Mouse (Mus musculus) midbrain, postnatal 0 days (tissue): ENCODE data around the gene Syce2. TPM values are rescaled to one million over a fixed set of nuclear protein-coding genes. Genes with fewer than 3 reads are reported as not detected.
A peak's percentile ranks its signal among the peaks of the same experiment; 100 is the strongest.
"Not testable (repeated sequence)": the region's sequence is repeated elsewhere in the genome, so short reads cannot be mapped to it uniquely, and the experiment has no call there.

Experiments used
- ATAC-seq: fragments of 200-750 bp; cut with Nextera tagmentation; 2 replicates; pipeline ENCODE4 v1.8.0; 2017; ENCODE audit warnings: moderate number of reproducible peaks, mild to moderate bottlenecking, moderate TSS enrichment, moderate library complexity; ENCODE audit not compliant: low FRiP score
- DNase-seq: peaks from one replicate; pipeline ENCODE4 v3.0.0-alpha.2; 2015; ENCODE audit warnings: low spot score
- H3K27ac ChIP-seq: fragments of 300-500 bp; sonication (generic); 2 replicates; pipeline ENCODE4 v1.5.1; 2014; ENCODE audit warnings: low read depth, mild to moderate bottlenecking, low read length, mixed read lengths
- H3K27me3 ChIP-seq: fragments of 300-500 bp; sonication (generic); 2 replicates; pipeline ENCODE4 v1.6.1; 2014; ENCODE audit warnings: low read length, control low read depth, mixed read lengths; ENCODE audit not compliant: insufficient read depth
- H3K36me3 ChIP-seq: fragments of 300-500 bp; sonication (generic); 2 replicates; pipeline ENCODE4 v1.6.1; 2014; ENCODE audit warnings: low read length, control low read depth, mixed read lengths; ENCODE audit not compliant: insufficient read depth
- H3K4me1 ChIP-seq: fragments of 300-500 bp; sonication (generic); 2 replicates; pipeline ENCODE4 v1.6.1; 2014; ENCODE audit warnings: mild to moderate bottlenecking, control low read depth, antibody characterized with exemption, low read length, mixed read lengths; ENCODE audit not compliant: insufficient read depth
- H3K4me2 ChIP-seq: fragments of 300-500 bp; sonication (generic); 2 replicates; pipeline ENCODE4 v1.6.1; 2014; ENCODE audit warnings: low read depth, mild to moderate bottlenecking, low read length, mixed read lengths; ENCODE audit not compliant: poor library complexity, severe bottlenecking
- H3K4me3 ChIP-seq: fragments of 300-500 bp; sonication (generic); 2 replicates; pipeline ENCODE4 v1.5.1; 2014; ENCODE audit warnings: low read depth, mild to moderate bottlenecking, low read length, moderate library complexity
- H3K9ac ChIP-seq: fragments of 300-500 bp; sonication (generic); replicated peaks from 2 replicates; pipeline ENCODE4 v1.6.1; 2014; ENCODE audit warnings: mild to moderate bottlenecking, low read length, moderate library complexity, mixed read lengths; ENCODE audit not compliant: poor library complexity, severe bottlenecking
- H3K9me3 ChIP-seq: fragments of 300-500 bp; sonication (generic); 2 replicates; pipeline ENCODE4 v1.6.1; 2016; ENCODE audit warnings: low read length, control low read depth
- CTCF ChIP-seq: IDR thresholded peaks from 2 replicates; pipeline ENCODE4 v1.5.1; 2016; ENCODE audit warnings: antibody characterized with exemption, mild to moderate bottlenecking
- WGBS: fragments of 180-500 bp; shearing (Covaris S2); extraction: QIAGEN DNeasy Blood & Tissue Kit; methylation state at CpG from one replicate; pipeline ENCODE4 v1.1.7; 2014; 5-methylcytosine and 5-hydroxymethylcytosine counted together
- polyA plus RNA-seq: library from polyadenylated mRNA; unstranded; fragments of >200 nt; fragmentation: Nextera tagmentation; extraction: Ambion mirVana; gene quantifications from 2 replicates; pipeline ENCODE4 v1.2.1, GENCODE M21; 2015
- total RNA-seq: library from RNA; depleted of rRNA; stranded (reverse); fragments of >200 nt; gene quantifications from 2 replicates; pipeline ENCODE4 v1.2.3, GENCODE M21; 2014; rRNA removed

The Syce2 gene
- total RNA-seq, result 29.5 and 31.7 TPM in 2 replicates
- polyA plus RNA-seq, result 56.2 and 61.4 TPM in 2 replicates

GRCm38 (mm10) chr8:84871376-84872308 lies at the start of gene Syce2:
Gene Syce2, plus strand, starts transcription at chr8:84872111.
- peak within 1 kb of the TSS; percentile 55 for H3K9ac ChIP-seq
- WGBS, result 16% methylated on average over 35 of the region's 46 CpGs
- peak; percentile 73 for DNase-seq

GRCm38 (mm10) chr8:84822723-84823122 lies 49.2 kb upstream of the Syce2 start, which contains the start of gene Dand5:
Gene Dand5, minus strand, starts transcription at chr8:84822823.
- Histone ChIP-seq H3K4me2 (peak within 1 kb of the TSS; percentile 38), H3K27me3 (no peaks in the 10 kb centered on the region), H3K36me3 (no peaks in the 10 kb centered on the region), H3K4me1 (no peaks in the 10 kb centered on the region), H3K9me3 (no peaks in the 10 kb centered on the region), H3K9ac (no peak within 1 kb of the TSS), H3K4me3 (peak within 1 kb of the TSS; percentile 17; the same call in 1 of the 2 replicates), H3K27ac (no peak within 1 kb of the TSS)
- TF ChIP-seq CTCF, result no peak
- no peak for DNase-seq
- 37% methylated on average over 3 of the region's 3 CpGs for WGBS
- no peak for ATAC-seq

More at GRCm38 (mm10) chr8:84871376-84872308, at the start of gene Syce2:
- TF ChIP-seq CTCF, result peak; percentile 69
- H3K27ac ChIP-seq, result no peak within 1 kb of the TSS
- H3K4me1 ChIP-seq, result peaks cover 8% of the 10 kb centered on the region; the same call in 1 of the 2 replicates
- peak; percentile 71 for ATAC-seq
- peaks cover 29% of the 10 kb centered on the region for H3K36me3 ChIP-seq
- no peaks in the 10 kb centered on the region for H3K27me3 ChIP-seq
- H3K4me3 ChIP-seq, result peak within 1 kb of the TSS; percentile 48
- no peaks in the 10 kb centered on the region for H3K9me3 ChIP-seq
- peak within 1 kb of the TSS; percentile 84 for H3K4me2 ChIP-seq

GRCm38 (mm10) chr8:84823653-84824052 lies 48.3 kb upstream of the Syce2 start:
- peak; percentile 87 for DNase-seq
- H3K4me1 ChIP-seq, result no peaks in the 10 kb centered on the region
- H3K27me3 ChIP-seq, result no peaks in the 10 kb centered on the region
- peak; percentile 92 for TF ChIP-seq CTCF
- H3K27ac ChIP-seq, result no peak overlapping the region
- no peak overlapping the region for H3K9ac ChIP-seq
- no peaks in the 10 kb centered on the region for H3K9me3 ChIP-seq
- ATAC-seq, result peak; percentile 80
- H3K4me3 ChIP-seq, result peak overlapping the region; percentile 17; the same call in 1 of the 2 replicates
- H3K4me2 ChIP-seq, result peak overlapping the region; percentile 38
- WGBS, result under 1% methylated on average over 18 of the region's 18 CpGs
- no peaks in the 10 kb centered on the region for H3K36me3 ChIP-seq

- H3K27ac ChIP-seq, result no peak overlapping the region
- 73% methylated on average over 4 of the region's 4 CpGs for WGBS
- no peaks in the 10 kb centered on the region for H3K27me3 ChIP-seq
- no peaks in the 10 kb centered on the region for H3K36me3 ChIP-seq
- no peak for DNase-seq
- H3K4me1 ChIP-seq, result no peaks in the 10 kb centered on the region
- no peaks in the 10 kb centered on the region for H3K9me3 ChIP-seq
- ATAC-seq, result no peak
- no peak for TF ChIP-seq CTCF
- no peak overlapping the region for H3K4me2 ChIP-seq
- no peak overlapping the region for H3K9ac ChIP-seq
- H3K4me3 ChIP-seq, result no peak overlapping the region
Measured at GRCm38 (mm10) chr8:84825636-84826035, 46.3 kb upstream of the Syce2 start.

GRCm38 (mm10) chr8:84826518-84826917 lies 45.4 kb upstream of the Syce2 start:
- not testable (repeated sequence) for DNase-seq, H3K4me2 ChIP-seq, H3K36me3 ChIP-seq, H3K9ac ChIP-seq, H3K27me3 ChIP-seq, H3K4me1 ChIP-seq, ATAC-seq, H3K9me3 ChIP-seq, H3K4me3 ChIP-seq, H3K27ac ChIP-seq
- WGBS, result 100% methylated on average over 1 of the region's 2 CpGs

GRCm38 (mm10) chr8:84831490-84831889 lies 40.4 kb upstream of the Syce2 start, which contains the start of gene Gadd45gip1:
Gene Gadd45gip1, plus strand, starts transcription at chr8:84831522.
- 77% methylated on average over 11 of the region's 11 CpGs for WGBS
- H3K4me2 ChIP-seq, result peak within 1 kb of the TSS; percentile 66
- no peaks in the 10 kb centered on the region for H3K27me3 ChIP-seq
- TF ChIP-seq CTCF, result no peak
- no peak for DNase-seq
- ATAC-seq, result no peak
- peaks cover 5% of the 10 kb centered on the region; the same call in 1 of the 2 replicates for H3K4me1 ChIP-seq
- H3K9me3 ChIP-seq, result no peaks in the 10 kb centered on the region
- H3K27ac ChIP-seq, result peak within 1 kb of the TSS; percentile 97
- peaks cover 24% of the 10 kb centered on the region for H3K36me3 ChIP-seq
- peak within 1 kb of the TSS; percentile 90 for H3K4me3 ChIP-seq
- H3K9ac ChIP-seq, result peak within 1 kb of the TSS; percentile 99
